Mouse (Mus musculus) brain, embryonic 14.5 days (tissue): ENCODE data around the gene Fbxo33.

Experiments used
- CTCF ChIP-seq: fragments of 200-500 bp; IDR thresholded peaks from 2 replicates; pipeline ENCODE4 v1.5.1; 2012; ENCODE audit warnings: inconsistent platforms, mild to moderate bottlenecking, moderate library complexity, borderline replicate concordance; ENCODE audit not compliant: insufficient read depth, insufficient read length; ENCODE audit errors: extremely low read depth
- POLR2A ChIP-seq: fragments of 200-500 bp; IDR thresholded peaks from 2 replicates; pipeline ENCODE4 v1.6.1; 2012; ENCODE audit warnings: mild to moderate bottlenecking, inconsistent platforms, borderline replicate concordance; ENCODE audit not compliant: poor library complexity, insufficient read depth, insufficient read length, severe bottlenecking; ENCODE audit errors: extremely low read depth

DNA sequence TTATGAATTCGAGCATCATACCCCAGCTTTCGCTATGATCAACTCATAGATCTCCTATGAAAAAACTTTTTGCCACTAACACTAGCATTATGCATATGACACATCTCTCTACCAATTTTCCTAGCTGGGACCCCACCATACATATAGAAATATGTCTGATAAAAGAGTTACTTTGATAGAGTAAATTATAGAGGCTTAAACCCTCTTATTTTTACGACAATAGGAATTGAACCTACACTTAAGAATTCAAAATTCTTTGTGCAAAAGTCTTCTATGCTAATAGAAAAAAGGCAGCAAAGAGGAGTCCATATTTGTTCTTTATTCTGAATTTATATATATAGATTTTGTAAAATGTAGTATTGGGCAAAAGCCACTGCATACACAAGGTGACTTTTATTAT, 43.3 kb upstream of the Fbxo33 start:
- TF ChIP-seq CTCF (no peak), POLR2A (no peak)
